Mouse (Mus musculus): ENCODE data around the gene Kdelr1. TPM values are rescaled to one million over a fixed set of nuclear protein-coding genes. Genes with fewer than 3 reads are reported as not detected.

Kdelr1 gene
- total and polyA plus RNA-seq, 2 experiments from 2014 or later: 58.5 to 304 TPM

DNA sequence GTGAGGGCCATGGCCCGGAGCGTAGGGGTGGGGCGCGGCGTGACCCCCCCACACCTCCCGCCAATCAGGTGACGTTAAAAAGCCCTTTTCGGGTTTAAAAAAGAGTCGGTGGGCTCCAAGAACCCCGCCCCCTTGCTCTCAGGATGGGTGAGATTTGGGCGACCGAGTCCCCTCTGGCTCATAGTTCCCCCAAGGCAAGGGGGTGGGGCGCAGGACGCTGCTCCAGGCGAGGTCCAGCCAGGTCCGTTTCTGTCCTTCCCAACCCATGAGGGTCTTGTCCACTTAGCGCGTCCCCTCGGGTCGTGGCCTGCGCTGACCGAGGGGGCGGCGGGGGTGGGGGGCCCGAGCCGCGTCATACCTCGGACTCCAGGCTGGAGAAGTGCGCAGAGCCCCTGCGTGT is 40.1 kb upstream of the Kdelr1 start:
- ATAC-seq (ENCODE audit: insufficient read depth, low read depth): no peak
- H3K4me2 ChIP-seq (ENCODE audit: low read depth, low read length): peak overlapping the region; percentile 54; the same call in 1 of the 2 replicates
- 9% methylated on average over 28 of the region's 30 CpGs for WGBS
- no peaks in the 10 kb centered on the region for H3K9me3 ChIP-seq (replicated peaks; ENCODE audit: control insufficient read depth, low read length)
- TF ChIP-seq EP300 (IDR thresholded peaks at IDR 0.05; ENCODE audit: low read depth) (no peak), CTCF (IDR thresholded peaks at IDR 0.05; ENCODE audit: low read depth) (no peak)
- peak overlapping the region; percentile 36 for H3K4me3 ChIP-seq (ENCODE audit: low read depth, low read length)
- H3K4me1 ChIP-seq (ENCODE audit: control insufficient read depth, insufficient read depth): peaks cover 8% of the 10 kb centered on the region
- peaks cover 17% of the 10 kb centered on the region; the same call in 1 of the 2 replicates for H3K36me3 ChIP-seq (replicated peaks; ENCODE audit: control insufficient read depth, insufficient read depth, low read length)
- peaks cover 50% of the 10 kb centered on the region for H3K27me3 ChIP-seq (ENCODE audit: control insufficient read depth, insufficient read depth, low read length)
- no peak overlapping the region for H3K27ac ChIP-seq (ENCODE audit: low read depth)
- H3K9ac ChIP-seq (replicated peaks; ENCODE audit: low read depth, low read length): no peak overlapping the region
- DNase-seq (ENCODE audit: low spot score): no peak

DNA sequence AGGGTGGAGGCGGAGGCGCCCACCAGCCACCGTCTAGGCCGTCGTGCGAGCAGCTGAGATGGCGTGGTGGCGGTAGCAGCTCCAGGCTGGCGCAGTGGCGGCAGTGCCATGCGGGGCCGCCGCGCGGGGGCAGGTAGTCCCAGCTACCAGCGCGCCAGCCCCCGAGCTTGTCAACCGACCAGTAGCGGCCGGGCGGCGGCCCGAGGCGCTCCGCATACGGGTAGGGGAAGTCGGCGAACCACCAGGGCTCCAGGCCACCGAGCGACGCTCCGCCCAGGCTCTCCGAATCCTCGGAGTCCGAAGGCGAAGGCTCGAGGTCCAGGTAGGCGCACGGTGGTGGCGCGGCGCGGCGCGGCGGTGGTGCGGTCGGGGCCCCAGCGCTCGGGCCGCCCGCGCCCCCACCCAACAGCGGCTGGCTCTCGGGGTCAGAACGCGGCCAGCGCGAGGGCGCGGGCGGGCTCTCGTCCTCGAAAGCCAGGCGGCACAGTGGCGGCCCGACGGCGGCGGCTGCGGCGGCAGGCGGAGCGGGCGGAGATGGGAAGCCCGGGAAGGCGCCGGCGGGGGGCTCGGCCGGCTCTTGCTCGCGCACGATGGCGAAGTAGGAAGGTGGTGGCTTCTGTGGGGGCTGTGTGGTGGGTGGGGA is 39.3 kb upstream of the Kdelr1 start:
- DNase-seq (ENCODE audit: low spot score): no peak
- WGBS: under 1% methylated on average over 58 of the region's 86 CpGs
- H3K27me3 ChIP-seq (ENCODE audit: control insufficient read depth, insufficient read depth, low read length): peaks cover 50% of the 10 kb centered on the region
- TF ChIP-seq EP300 (IDR thresholded peaks at IDR 0.05; ENCODE audit: low read depth) (no peak), CTCF (IDR thresholded peaks at IDR 0.05; ENCODE audit: low read depth) (no peak)
- no peak for ATAC-seq (ENCODE audit: insufficient read depth, low read depth)
- no peaks in the 10 kb centered on the region for H3K9me3 ChIP-seq (replicated peaks; ENCODE audit: control insufficient read depth, low read length)
- no peak overlapping the region for H3K27ac ChIP-seq (ENCODE audit: low read depth)
- peaks cover 9% of the 10 kb centered on the region; the same call in 1 of the 2 replicates for H3K36me3 ChIP-seq (replicated peaks; ENCODE audit: control insufficient read depth, insufficient read depth, low read length)
- H3K4me2 ChIP-seq (ENCODE audit: low read depth, low read length): peak overlapping the region; percentile 54
- H3K9ac ChIP-seq (replicated peaks; ENCODE audit: low read depth, low read length): no peak overlapping the region
- H3K4me1 ChIP-seq (ENCODE audit: control insufficient read depth, insufficient read depth): peaks cover 8% of the 10 kb centered on the region
- H3K4me3 ChIP-seq (ENCODE audit: low read depth, low read length): peak overlapping the region; percentile 36

DNA sequence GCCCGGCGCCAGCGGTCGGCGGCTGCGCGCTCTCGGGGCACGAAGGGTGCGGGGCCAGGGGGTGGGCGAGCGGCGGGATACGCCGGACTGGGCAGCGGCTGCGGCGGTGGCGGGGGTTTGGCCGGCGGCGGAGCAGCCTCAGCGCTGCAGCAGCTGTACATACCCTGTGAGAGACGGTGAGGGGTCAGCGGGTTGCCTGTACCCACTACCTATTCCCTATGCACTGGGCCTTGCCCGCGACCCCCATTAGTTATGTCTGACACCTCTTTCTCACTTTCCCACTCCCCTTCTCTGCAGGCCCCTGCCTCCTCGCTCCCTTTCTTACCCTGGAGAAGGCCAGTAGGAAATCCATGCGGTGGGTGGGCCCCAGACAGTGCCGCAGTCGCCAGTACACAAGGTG is 38.6 kb upstream of the Kdelr1 start:
- 5% methylated on average over 28 of the region's 31 CpGs for WGBS
- peaks cover 2% of the 10 kb centered on the region; the same call in 1 of the 2 replicates for H3K36me3 ChIP-seq (replicated peaks; ENCODE audit: control insufficient read depth, insufficient read depth, low read length)
- peaks cover 8% of the 10 kb centered on the region for H3K4me1 ChIP-seq (ENCODE audit: control insufficient read depth, insufficient read depth)
- ATAC-seq (ENCODE audit: insufficient read depth, low read depth) (no peak), DNase-seq (ENCODE audit: low spot score) (no peak)
- no peak overlapping the region for H3K9ac ChIP-seq (replicated peaks; ENCODE audit: low read depth, low read length)
- H3K27me3 ChIP-seq (ENCODE audit: control insufficient read depth, insufficient read depth, low read length): peaks cover 50% of the 10 kb centered on the region
- H3K27ac ChIP-seq (ENCODE audit: low read depth): no peak overlapping the region
- TF ChIP-seq CTCF (IDR thresholded peaks at IDR 0.05; ENCODE audit: low read depth) (no peak), EP300 (IDR thresholded peaks at IDR 0.05; ENCODE audit: low read depth) (no peak)
- H3K9me3 ChIP-seq (replicated peaks; ENCODE audit: control insufficient read depth, low read length): no peaks in the 10 kb centered on the region
- H3K4me2 ChIP-seq (ENCODE audit: low read depth, low read length): peak overlapping the region; percentile 54
- H3K4me3 ChIP-seq (ENCODE audit: low read depth, low read length): peak overlapping the region; percentile 36

DNA sequence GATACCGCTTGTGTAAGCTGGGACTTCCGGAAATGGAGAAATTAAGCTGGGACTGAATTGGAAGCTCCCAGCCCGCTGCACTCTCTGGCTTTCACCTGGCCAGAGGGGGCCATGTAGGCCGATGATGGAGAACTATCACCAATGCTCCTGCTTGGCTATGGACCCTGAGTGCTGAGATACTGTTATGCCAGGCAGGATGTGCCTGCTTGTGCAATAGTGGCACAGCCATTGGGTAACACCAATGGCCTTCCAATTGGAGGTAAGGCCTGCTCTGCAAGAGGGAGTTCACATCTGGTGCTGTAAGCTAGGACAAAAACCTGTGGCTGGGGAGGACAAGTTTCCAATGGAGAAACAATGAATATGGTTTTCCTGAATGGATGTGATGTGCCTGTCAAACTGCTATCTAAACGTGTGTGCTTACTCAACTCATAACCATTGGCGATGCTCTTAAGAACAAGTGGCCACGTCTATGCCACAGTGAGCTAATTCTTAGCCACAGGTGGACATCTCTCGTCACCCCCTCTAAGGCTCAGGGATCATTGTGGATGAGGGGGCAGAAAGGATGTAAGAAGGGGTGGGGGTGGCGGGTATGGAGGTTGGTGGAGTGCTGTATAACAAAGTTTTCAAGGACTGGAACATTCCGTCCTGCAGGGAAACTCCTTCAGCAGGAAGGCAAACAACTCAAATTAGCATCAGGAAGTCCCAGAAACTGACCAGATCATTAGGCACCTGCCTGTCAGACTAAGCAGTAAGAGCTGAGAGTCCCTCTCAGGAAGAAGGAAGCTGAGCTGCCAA is 29.4 kb upstream of the Kdelr1 start:
- no peak overlapping the region for H3K4me2 ChIP-seq (ENCODE audit: low read depth, low read length)
- H3K27ac ChIP-seq (ENCODE audit: low read depth): no peak overlapping the region
- H3K36me3 ChIP-seq (replicated peaks; ENCODE audit: control insufficient read depth, insufficient read depth, low read length): no peaks in the 10 kb centered on the region
- ATAC-seq (ENCODE audit: insufficient read depth, low read depth) (no peak), DNase-seq (ENCODE audit: low spot score) (no peak)
- H3K4me1 ChIP-seq (ENCODE audit: control insufficient read depth, insufficient read depth): no peaks in the 10 kb centered on the region
- 77% methylated on average over 10 of the region's 10 CpGs for WGBS
- H3K4me3 ChIP-seq (ENCODE audit: low read depth, low read length): no peak overlapping the region
- H3K9ac ChIP-seq (replicated peaks; ENCODE audit: low read depth, low read length): no peak overlapping the region
- no peak for TF ChIP-seq EP300 (IDR thresholded peaks at IDR 0.05; ENCODE audit: low read depth)
- no peak for TF ChIP-seq CTCF (IDR thresholded peaks at IDR 0.05; ENCODE audit: low read depth)
- H3K9me3 ChIP-seq (replicated peaks; ENCODE audit: control insufficient read depth, low read length): no peaks in the 10 kb centered on the region
- H3K27me3 ChIP-seq (ENCODE audit: control insufficient read depth, insufficient read depth, low read length): 0 out of 2 replicates have a peak, but pooled peaks cover 18% of the 10 kb centered on the region

DNA sequence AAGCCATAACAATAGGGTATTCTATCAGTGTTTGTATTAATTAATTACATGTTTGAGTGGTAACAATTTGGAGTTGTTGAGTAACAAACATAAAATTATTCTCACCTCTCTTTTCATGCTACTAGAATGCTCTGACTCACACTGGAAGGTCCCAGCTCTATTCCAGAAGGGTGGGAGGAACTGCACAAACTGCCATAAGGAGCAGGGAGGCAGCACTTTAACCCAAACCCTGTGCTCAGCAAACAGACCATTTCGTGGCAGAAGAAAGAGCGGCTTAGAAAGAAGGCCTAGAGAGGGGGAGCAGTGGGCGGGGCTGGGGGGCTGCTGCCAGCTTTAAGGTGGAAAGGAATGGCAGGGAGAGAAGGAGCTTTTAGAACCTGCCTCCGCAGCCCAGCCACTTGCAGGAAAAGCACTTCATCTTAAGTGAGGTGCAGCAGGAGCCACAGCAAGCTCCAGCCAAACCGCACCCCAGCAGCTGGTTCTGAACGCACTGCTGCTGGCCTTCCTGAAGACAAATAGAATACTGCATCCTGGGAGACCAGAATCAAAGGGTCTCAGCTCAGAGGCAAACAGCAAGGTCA is 24.0 kb upstream of the Kdelr1 start:
- H3K9me3 ChIP-seq (replicated peaks; ENCODE audit: control insufficient read depth, low read length): no peaks in the 10 kb centered on the region
- no peak overlapping the region for H3K27ac ChIP-seq (ENCODE audit: low read depth)
- no peak overlapping the region for H3K4me2 ChIP-seq (ENCODE audit: low read depth, low read length)
- 20% methylated on average over 6 of the region's 6 CpGs for WGBS
- ATAC-seq (ENCODE audit: insufficient read depth, low read depth): no peak
- peaks cover 15% of the 10 kb centered on the region; the same call in 1 of the 2 replicates for H3K27me3 ChIP-seq (ENCODE audit: control insufficient read depth, insufficient read depth, low read length)
- no peak for TF ChIP-seq EP300 (IDR thresholded peaks at IDR 0.05; ENCODE audit: low read depth)
- no peaks in the 10 kb centered on the region for H3K36me3 ChIP-seq (replicated peaks; ENCODE audit: control insufficient read depth, insufficient read depth, low read length)
- no peak overlapping the region for H3K9ac ChIP-seq (replicated peaks; ENCODE audit: low read depth, low read length)
- DNase-seq (ENCODE audit: low spot score): no peak
- H3K4me3 ChIP-seq (ENCODE audit: low read depth, low read length): no peak overlapping the region
- no peaks in the 10 kb centered on the region for H3K4me1 ChIP-seq (ENCODE audit: control insufficient read depth, insufficient read depth)

Data from heart, postnatal 0 days (tissue).